Comparison of ENCODE assay signal across 17 mouse cellular contexts in the genomic region with DNA sequence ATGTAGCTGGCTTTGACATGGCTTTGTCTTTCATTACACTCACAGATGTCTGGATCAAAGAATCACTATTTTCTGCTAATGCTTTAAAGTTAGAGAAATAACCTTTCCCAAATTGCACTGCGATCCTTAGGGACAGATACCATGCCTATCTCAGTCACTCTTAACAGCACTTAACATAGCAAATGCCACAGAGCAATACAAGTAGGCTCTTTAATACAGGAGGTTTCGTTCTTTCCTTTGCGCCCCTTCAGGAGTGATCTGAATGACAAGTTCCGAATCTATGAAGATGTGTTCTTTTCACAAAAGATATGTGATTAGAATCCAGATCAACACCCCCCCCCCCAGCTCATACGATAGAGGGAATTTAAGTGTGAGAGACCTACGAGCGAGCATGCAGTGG.
"Had no signal": no experiment of that assay in that cellular context is flagged by ENCODE, and none has a peak within 500 bp of the region (broad histone marks: within the 10 kb centered on the region; RNA-seq: fewer than 3 reads in every experiment).

No protein-coding gene starts in this region.

- H3K4me1 ChIP-seq: stomach, embryonic 15.5 days had no signal

- H3K9ac ChIP-seq: liver, embryonic 13.5 days; midbrain, embryonic 12.5 days; midbrain, embryonic 15.5 days; neural tube, embryonic 13.5 days; stomach, embryonic 15.5 days had no signal

- H3K27me3 ChIP-seq: liver, embryonic 13.5 days; midbrain, embryonic 15.5 days; neural tube, embryonic 13.5 days; stomach, embryonic 15.5 days had no signal

- H3K4me2 ChIP-seq: liver, embryonic 13.5 days; midbrain, embryonic 12.5 days; midbrain, embryonic 15.5 days; neural tube, embryonic 13.5 days; stomach, embryonic 15.5 days had no signal

- H3K9me3 ChIP-seq: liver, embryonic 13.5 days; midbrain, embryonic 15.5 days; neural tube, embryonic 13.5 days; stomach, embryonic 15.5 days had no signal

- H3K27ac ChIP-seq: left cerebral cortex, adult 2 months; liver, embryonic 13.5 days; midbrain, embryonic 12.5 days; midbrain, embryonic 15.5 days; neural tube, embryonic 13.5 days; stomach, embryonic 15.5 days had no signal

- H3K4me3 ChIP-seq: left cerebral cortex, adult 2 months; liver, embryonic 13.5 days; midbrain, embryonic 12.5 days; midbrain, embryonic 15.5 days; myocyte; neural tube, embryonic 13.5 days; stomach, embryonic 15.5 days had no signal

- H3K36me3 ChIP-seq: liver, embryonic 13.5 days; midbrain, embryonic 12.5 days; midbrain, embryonic 15.5 days; neural tube, embryonic 13.5 days; stomach, embryonic 15.5 days had no signal

- ATAC-seq: midbrain, embryonic 15.5 days had no signal

- DNase-seq: kidney, postnatal 10 days; kidney, postnatal 36 days; layer of hippocampus, postnatal 36 days; liver, embryonic 13.5 days; lung, adult 2 months; lung, postnatal 14 days; lung, postnatal 4 days; retina, postnatal 1 day; right cerebral cortex, postnatal 25 days; spleen, adult 18-20 months; thymus, postnatal 25 days had no signal
